Mouse (Mus musculus): ENCODE data around the gene Sag. TPM values are rescaled to one million over a fixed set of nuclear protein-coding genes. Genes with fewer than 3 reads are reported as not detected.

Gene Sag
- polyA plus RNA-seq, 1 experiment from 2014 or later, result 2.3 TPM

DNA sequence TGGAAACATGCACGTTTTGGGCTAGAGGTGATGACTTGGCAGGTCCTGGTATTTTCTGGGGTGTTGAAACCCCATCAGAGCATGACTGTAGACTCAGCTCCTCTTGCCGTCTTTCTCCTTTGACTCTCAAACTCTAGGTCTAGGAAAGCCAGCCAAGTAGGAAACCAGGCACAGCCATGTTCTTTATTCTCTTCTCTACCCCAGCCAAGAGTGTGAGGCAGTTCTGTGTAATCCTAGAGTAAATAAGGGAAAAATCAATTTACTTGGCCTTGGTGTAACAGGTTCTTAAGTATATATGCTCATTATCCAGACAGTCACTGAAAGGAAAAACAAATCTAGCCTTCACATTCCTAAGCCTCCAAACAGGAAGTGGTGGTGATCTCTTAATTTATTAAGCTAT lies 30.1 kb upstream of the Sag start:
- no peak for ATAC-seq (replicated peaks; ENCODE audit: insufficient number of reproducible peaks, low FRiP score, low TSS enrichment, low read depth)
- Histone ChIP-seq H3K9ac (replicated peaks; ENCODE audit: low read length) (no peak overlapping the region), H3K9me3 (replicated peaks; ENCODE audit: control insufficient read depth, low read length) (no peaks in the 10 kb centered on the region), H3K4me2 (ENCODE audit: low read depth, low read length) (no peak overlapping the region), H3K4me3 (ENCODE audit: low read depth, low read length) (no peak overlapping the region), H3K27ac (replicated peaks; ENCODE audit: low read depth, low read length) (no peak overlapping the region), H3K36me3 (replicated peaks; ENCODE audit: control insufficient read depth, insufficient read depth, low read depth, low read length) (peaks cover 12% of the 10 kb centered on the region), H3K4me1 (ENCODE audit: control insufficient read depth, insufficient read depth, low read length) (no peaks in the 10 kb centered on the region), H3K27me3 (ENCODE audit: control insufficient read depth, insufficient read depth, low read length) (no peaks in the 10 kb centered on the region)
- WGBS, result 93% methylated on average over 2 of the region's 2 CpGs
- no peak for DNase-seq (ENCODE audit: low spot score)

GRCm38 (mm10) chr1:87774845-87775244 lies 28.6 kb upstream of the Sag start:
- ATAC-seq (replicated peaks; ENCODE audit: insufficient number of reproducible peaks, low FRiP score, low TSS enrichment, low read depth), result no peak

GRCm38 (mm10) chr1:87779204-87779785 lies 24.2 kb upstream of the Sag start:
- H3K9me3 ChIP-seq (replicated peaks; ENCODE audit: control insufficient read depth, low read length), result no peaks in the 10 kb centered on the region
- ATAC-seq (replicated peaks; ENCODE audit: insufficient number of reproducible peaks, low FRiP score, low TSS enrichment, low read depth), result no peak
- 63% methylated on average over 5 of the region's 5 CpGs for WGBS
- H3K27me3 ChIP-seq (ENCODE audit: control insufficient read depth, insufficient read depth, low read length), result no peaks in the 10 kb centered on the region
- peaks cover 7% of the 10 kb centered on the region for H3K36me3 ChIP-seq (replicated peaks; ENCODE audit: control insufficient read depth, insufficient read depth, low read depth, low read length)
- peak; percentile 24 for DNase-seq (ENCODE audit: low spot score)
- no peak overlapping the region for H3K9ac ChIP-seq (replicated peaks; ENCODE audit: low read length)
- H3K4me1 ChIP-seq (ENCODE audit: control insufficient read depth, insufficient read depth, low read length), result no peaks in the 10 kb centered on the region
- H3K4me2 ChIP-seq (ENCODE audit: low read depth, low read length), result no peak overlapping the region
- no peak overlapping the region for H3K4me3 ChIP-seq (ENCODE audit: low read depth, low read length)
- no peak overlapping the region for H3K27ac ChIP-seq (replicated peaks; ENCODE audit: low read depth, low read length)

More at GRCm38 (mm10) chr1:87774845-87775244, 28.6 kb upstream of the Sag start:
- no peak overlapping the region for H3K4me2 ChIP-seq (ENCODE audit: low read depth, low read length)
- H3K4me3 ChIP-seq (ENCODE audit: low read depth, low read length), result no peak overlapping the region
- H3K27me3 ChIP-seq (ENCODE audit: control insufficient read depth, insufficient read depth, low read length), result no peaks in the 10 kb centered on the region
- 95% methylated on average over 7 of the region's 7 CpGs for WGBS
- DNase-seq (ENCODE audit: low spot score), result no peak
- H3K9ac ChIP-seq (replicated peaks; ENCODE audit: low read length), result no peak overlapping the region
- peaks cover 12% of the 10 kb centered on the region for H3K36me3 ChIP-seq (replicated peaks; ENCODE audit: control insufficient read depth, insufficient read depth, low read depth, low read length)
- H3K4me1 ChIP-seq (ENCODE audit: control insufficient read depth, insufficient read depth, low read length), result no peaks in the 10 kb centered on the region
- no peak overlapping the region for H3K27ac ChIP-seq (replicated peaks; ENCODE audit: low read depth, low read length)
- H3K9me3 ChIP-seq (replicated peaks; ENCODE audit: control insufficient read depth, low read length), result no peaks in the 10 kb centered on the region

DNA sequence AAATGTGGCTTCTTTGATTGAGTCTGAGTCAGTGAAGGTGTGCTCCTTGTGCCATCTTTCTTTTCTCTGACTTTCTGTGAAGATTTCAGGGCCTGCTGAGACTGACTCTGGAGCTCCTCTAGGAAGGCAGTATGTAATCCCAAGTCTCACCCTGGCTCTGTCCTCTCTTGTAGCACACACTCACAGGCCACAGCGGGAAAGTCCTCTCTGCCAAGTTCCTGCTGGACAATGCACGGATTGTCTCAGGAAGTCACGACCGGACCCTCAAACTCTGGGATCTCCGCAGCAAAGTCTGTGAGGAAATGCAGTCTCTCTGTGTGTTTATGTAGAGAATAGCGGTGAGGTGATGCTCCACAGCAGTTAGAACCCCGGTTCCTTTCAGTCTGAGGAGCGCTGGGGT lies 17.8 kb upstream of the Sag start:
- no peak for ATAC-seq (replicated peaks; ENCODE audit: insufficient number of reproducible peaks, low FRiP score, low TSS enrichment, low read depth)
- Histone ChIP-seq H3K4me1 (ENCODE audit: control insufficient read depth, insufficient read depth, low read length) (no peaks in the 10 kb centered on the region), H3K9me3 (replicated peaks; ENCODE audit: control insufficient read depth, low read length) (no peaks in the 10 kb centered on the region), H3K4me3 (ENCODE audit: low read depth, low read length) (no peak overlapping the region), H3K27me3 (ENCODE audit: control insufficient read depth, insufficient read depth, low read length) (no peaks in the 10 kb centered on the region), H3K4me2 (ENCODE audit: low read depth, low read length) (no peak overlapping the region), H3K36me3 (replicated peaks; ENCODE audit: control insufficient read depth, insufficient read depth, low read depth, low read length) (peaks cover 12% of the 10 kb centered on the region), H3K27ac (replicated peaks; ENCODE audit: low read depth, low read length) (no peak overlapping the region), H3K9ac (replicated peaks; ENCODE audit: low read length) (no peak overlapping the region)
- DNase-seq (ENCODE audit: low spot score), result no peak
- WGBS, result 83% methylated on average over 8 of the region's 8 CpGs

DNA sequence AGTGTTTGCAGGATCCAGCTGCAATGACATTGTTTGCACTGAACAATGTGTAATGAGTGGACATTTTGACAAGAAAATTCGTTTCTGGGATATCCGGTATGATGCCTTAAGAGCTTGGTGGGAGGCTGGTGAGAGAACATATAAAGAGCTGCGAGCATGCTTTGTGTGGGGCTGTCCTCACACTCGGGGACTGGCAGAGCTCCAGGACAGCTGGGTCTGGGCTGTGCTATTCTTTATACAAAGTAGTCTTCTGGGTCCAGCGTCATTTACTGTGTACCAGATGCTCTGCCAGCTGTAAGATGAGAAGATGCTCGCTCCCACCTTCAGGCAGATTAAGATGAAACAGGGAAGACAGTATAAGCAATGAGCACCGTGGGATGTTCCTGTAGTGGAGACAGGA lies 17.2 kb upstream of the Sag start:
- Histone ChIP-seq H3K9ac (replicated peaks; ENCODE audit: low read length) (no peak overlapping the region), H3K4me3 (ENCODE audit: low read depth, low read length) (no peak overlapping the region), H3K4me1 (ENCODE audit: control insufficient read depth, insufficient read depth, low read length) (no peaks in the 10 kb centered on the region), H3K27ac (replicated peaks; ENCODE audit: low read depth, low read length) (no peak overlapping the region), H3K4me2 (ENCODE audit: low read depth, low read length) (no peak overlapping the region), H3K27me3 (ENCODE audit: control insufficient read depth, insufficient read depth, low read length) (no peaks in the 10 kb centered on the region), H3K9me3 (replicated peaks; ENCODE audit: control insufficient read depth, low read length) (no peaks in the 10 kb centered on the region), H3K36me3 (replicated peaks; ENCODE audit: control insufficient read depth, insufficient read depth, low read depth, low read length) (peaks cover 12% of the 10 kb centered on the region)
- ATAC-seq (replicated peaks; ENCODE audit: insufficient number of reproducible peaks, low FRiP score, low TSS enrichment, low read depth), result no peak
- 82% methylated on average over 7 of the region's 7 CpGs for WGBS
- DNase-seq (ENCODE audit: low spot score), result no peak

DNA sequence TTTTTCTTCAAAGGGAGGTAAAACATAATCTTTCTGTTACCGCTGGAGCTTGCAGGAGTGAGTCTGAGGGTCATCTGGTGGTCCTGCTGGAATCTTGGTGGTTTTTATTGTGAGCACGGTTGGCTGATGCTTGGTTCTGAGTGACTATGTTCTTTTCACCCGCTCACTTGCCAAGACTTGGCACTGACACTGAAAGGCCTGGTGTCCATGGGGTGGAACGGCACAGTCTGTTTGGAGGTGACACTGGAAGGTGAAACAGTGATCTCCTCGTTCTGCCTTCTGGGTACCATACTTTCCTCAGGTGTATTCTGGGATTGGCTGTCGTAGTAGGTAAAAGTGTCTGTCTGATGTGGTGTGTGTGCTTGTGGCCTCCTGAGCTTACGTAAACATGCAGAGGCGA lies 13.8 kb upstream of the Sag start:
- peaks cover 13% of the 10 kb centered on the region for H3K36me3 ChIP-seq (replicated peaks; ENCODE audit: control insufficient read depth, insufficient read depth, low read depth, low read length)
- WGBS, result 91% methylated on average over 8 of the region's 8 CpGs
- H3K9me3 ChIP-seq (replicated peaks; ENCODE audit: control insufficient read depth, low read length), result no peaks in the 10 kb centered on the region

GRCm38 (mm10) chr1:87792438-87793137 lies 10.9 kb upstream of the Sag start:
- Histone ChIP-seq H3K27me3 (ENCODE audit: control insufficient read depth, insufficient read depth, low read length) (no peaks in the 10 kb centered on the region), H3K36me3 (replicated peaks; ENCODE audit: control insufficient read depth, insufficient read depth, low read depth, low read length) (peaks cover 8% of the 10 kb centered on the region; the same call in 1 of the 2 replicates), H3K4me2 (ENCODE audit: low read depth, low read length) (no peak overlapping the region), H3K9me3 (replicated peaks; ENCODE audit: control insufficient read depth, low read length) (no peaks in the 10 kb centered on the region), H3K4me1 (ENCODE audit: control insufficient read depth, insufficient read depth, low read length) (no peaks in the 10 kb centered on the region), H3K27ac (replicated peaks; ENCODE audit: low read depth, low read length) (no peak overlapping the region), H3K9ac (replicated peaks; ENCODE audit: low read length) (no peak overlapping the region), H3K4me3 (ENCODE audit: low read depth, low read length) (no peak overlapping the region)
- ATAC-seq (replicated peaks; ENCODE audit: insufficient number of reproducible peaks, low FRiP score, low TSS enrichment, low read depth) (no peak), DNase-seq (ENCODE audit: low spot score) (no peak)
- 80% methylated on average over 4 of the region's 4 CpGs for WGBS

More for the DNA sequence above, 13.8 kb upstream of the Sag start:
- no peak overlapping the region for H3K9ac ChIP-seq (replicated peaks; ENCODE audit: low read length)
- H3K27ac ChIP-seq (replicated peaks; ENCODE audit: low read depth, low read length), result no peak overlapping the region
- no peak for DNase-seq (ENCODE audit: low spot score)
- H3K4me1 ChIP-seq (ENCODE audit: control insufficient read depth, insufficient read depth, low read length), result no peaks in the 10 kb centered on the region
- H3K4me2 ChIP-seq (ENCODE audit: low read depth, low read length), result no peak overlapping the region
- ATAC-seq (replicated peaks; ENCODE audit: insufficient number of reproducible peaks, low FRiP score, low TSS enrichment, low read depth), result no peak
- H3K4me3 ChIP-seq (ENCODE audit: low read depth, low read length), result no peak overlapping the region
- no peaks in the 10 kb centered on the region for H3K27me3 ChIP-seq (ENCODE audit: control insufficient read depth, insufficient read depth, low read length)

GRCm38 (mm10) chr1:87793138-87793449 lies 10.4 kb upstream of the Sag start:
- no peak overlapping the region for H3K4me3 ChIP-seq (ENCODE audit: low read depth, low read length)

More at GRCm38 (mm10) chr1:87793138-87793449, 10.4 kb upstream of the Sag start:
- Histone ChIP-seq H3K9ac (replicated peaks; ENCODE audit: low read length) (no peak overlapping the region), H3K27ac (replicated peaks; ENCODE audit: low read depth, low read length) (no peak overlapping the region), H3K9me3 (replicated peaks; ENCODE audit: control insufficient read depth, low read length) (no peaks in the 10 kb centered on the region), H3K36me3 (replicated peaks; ENCODE audit: control insufficient read depth, insufficient read depth, low read depth, low read length) (peaks cover 8% of the 10 kb centered on the region; the same call in 1 of the 2 replicates), H3K4me2 (ENCODE audit: low read depth, low read length) (no peak overlapping the region), H3K4me1 (ENCODE audit: control insufficient read depth, insufficient read depth, low read length) (no peaks in the 10 kb centered on the region), H3K27me3 (ENCODE audit: control insufficient read depth, insufficient read depth, low read length) (no peaks in the 10 kb centered on the region)
- 96% methylated on average over 6 of the region's 6 CpGs for WGBS
- ATAC-seq (replicated peaks; ENCODE audit: insufficient number of reproducible peaks, low FRiP score, low TSS enrichment, low read depth) (no peak), DNase-seq (ENCODE audit: low spot score) (no peak)
